Mouse (Mus musculus) right cerebral cortex, adult 2 months (tissue): ENCODE results near the gene Clstn2.

Experiments
- DNase-seq, 2 experiments: peaks; one replicate each; pipeline ENCODE4 v3.0.0; 2021 to 2022; ENCODE audit warnings: low spot score in 2 of 2

Clstn2 gene

DNA sequence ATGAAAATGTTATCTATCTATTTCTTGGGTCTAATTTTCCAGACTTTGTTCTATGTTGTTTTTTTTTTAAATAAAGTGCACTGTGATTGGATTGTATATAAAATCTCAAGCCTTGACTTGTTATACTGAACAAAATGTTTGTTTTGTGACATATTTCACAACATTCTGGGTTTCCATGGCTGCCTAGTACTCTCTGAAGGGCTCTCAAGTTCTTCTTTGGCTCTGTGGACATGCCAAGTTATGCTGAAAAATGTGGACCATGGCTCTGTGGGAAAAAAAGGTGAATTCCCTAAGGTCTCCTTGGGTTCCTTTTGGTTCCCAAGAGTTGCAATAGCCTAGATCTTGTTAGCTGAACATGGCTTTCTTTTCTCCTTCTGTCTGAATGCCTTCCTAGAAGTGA, 353.1 kb downstream of the Clstn2 start:
- DNase-seq: no peak

GRCm38 (mm10) chr9:97679106-97679505, 353.9 kb downstream of the Clstn2 start:
- peak; percentile 35 to 50 for DNase-seq

DNA sequence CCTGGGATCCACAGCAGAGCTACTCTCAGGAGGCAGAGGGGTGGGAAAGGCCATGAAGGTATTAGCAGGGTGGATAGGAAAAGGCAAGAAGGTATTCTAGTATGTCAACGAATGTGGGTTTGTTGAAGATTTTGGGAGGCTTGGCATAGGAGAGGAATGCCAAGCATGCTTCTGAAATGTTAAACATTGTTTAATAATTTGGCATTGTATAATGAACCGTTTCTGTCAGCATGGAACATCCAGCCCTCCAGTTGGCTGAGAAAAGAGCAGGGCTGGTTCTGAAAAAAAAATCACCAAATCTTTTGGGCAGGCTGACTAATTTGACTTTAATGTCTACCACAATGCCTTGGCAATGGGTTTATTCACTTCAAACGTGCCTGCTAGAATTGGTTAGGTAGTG, 355.9 kb downstream of the Clstn2 start:
- DNase-seq: no peak

DNA sequence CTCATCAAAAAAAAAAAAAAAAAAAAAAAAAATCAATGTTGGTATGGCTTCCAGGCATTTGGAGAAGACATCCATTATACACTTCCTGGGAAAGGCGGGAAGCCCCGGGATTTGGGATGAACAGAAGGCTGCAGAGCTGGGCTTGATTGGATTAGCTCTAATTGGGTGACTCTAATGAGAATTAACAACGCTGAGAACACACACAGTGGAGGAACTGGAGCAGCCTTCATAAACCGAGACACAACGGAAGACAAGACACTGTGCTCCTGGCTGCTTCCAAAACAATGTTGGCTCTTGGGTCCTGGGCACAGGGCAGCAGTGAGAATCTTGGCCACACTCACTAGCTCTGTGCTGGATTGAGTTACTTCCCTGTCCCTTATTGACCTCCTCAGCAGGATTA, 360.3 kb downstream of the Clstn2 start:
- DNase-seq: no peak

- DNase-seq: no peak
Observed at GRCm38 (mm10) chr9:97672224-97672623, 360.8 kb downstream of the Clstn2 start.

- DNase-seq: no peak
Observed at GRCm38 (mm10) chr9:97670666-97671065, 362.3 kb downstream of the Clstn2 start.

GRCm38 (mm10) chr9:97660989-97661388, 372.0 kb downstream of the Clstn2 start:
- no peak for DNase-seq

DNA sequence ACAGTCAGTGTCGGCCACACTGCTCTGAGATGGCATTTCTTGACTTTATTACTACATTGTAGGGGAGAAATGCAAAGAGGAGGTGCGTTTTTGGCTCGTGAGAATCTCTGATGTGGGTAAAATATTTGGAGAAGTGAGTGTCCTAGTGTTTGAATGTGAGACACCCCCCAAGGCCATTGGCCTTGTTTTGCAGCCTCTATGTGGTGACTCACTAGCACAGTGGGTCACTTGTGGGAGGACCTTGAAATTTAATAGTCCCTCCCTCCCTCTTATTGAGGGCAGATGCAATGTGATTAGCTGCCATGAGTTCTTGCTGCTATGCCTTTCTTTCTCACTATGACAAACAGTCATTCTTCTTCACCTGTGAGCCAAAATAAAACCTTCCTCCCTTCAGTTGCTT, 374.2 kb downstream of the Clstn2 start:
- no peak for DNase-seq

GRCm38 (mm10) chr9:97648409-97648808, 384.6 kb downstream of the Clstn2 start:
- no peak for DNase-seq

- DNase-seq: peak in 1 of 2 experiments; percentile 22
Observed at GRCm38 (mm10) chr9:97645746-97646145, 387.2 kb downstream of the Clstn2 start.

- no peak for DNase-seq
Observed at GRCm38 (mm10) chr9:97642396-97642795, 390.6 kb downstream of the Clstn2 start.

GRCm38 (mm10) chr9:97639967-97640549, 392.9 kb downstream of the Clstn2 start:
- DNase-seq: no peak

GRCm38 (mm10) chr9:97638683-97639354, 394.2 kb downstream of the Clstn2 start:
- no peak for DNase-seq

- no peak for DNase-seq
Observed at GRCm38 (mm10) chr9:97635351-97635750, 397.6 kb downstream of the Clstn2 start.

DNA sequence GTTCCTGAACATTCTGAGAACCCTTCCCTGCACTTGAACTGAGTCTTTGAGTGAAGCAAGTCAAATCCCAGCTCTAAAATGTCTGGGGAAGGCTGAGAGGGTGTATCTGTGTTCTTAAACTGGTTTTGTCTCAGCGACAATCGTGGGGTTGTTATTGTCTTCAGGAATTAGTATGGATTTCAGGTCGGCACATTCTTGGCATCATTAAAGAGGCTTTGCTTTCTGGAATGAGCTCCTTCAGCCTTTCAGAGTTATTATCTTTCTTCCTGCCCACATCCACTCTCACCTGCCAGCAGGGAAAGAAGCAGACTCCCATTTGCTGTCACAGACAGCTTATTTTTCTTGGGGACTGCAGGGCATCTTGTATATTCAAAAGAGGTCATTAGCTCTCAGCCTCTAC, 398.1 kb downstream of the Clstn2 start:
- no peak for DNase-seq

- no peak for DNase-seq
Observed at GRCm38 (mm10) chr9:97629180-97629579, 403.8 kb downstream of the Clstn2 start.

DNA sequence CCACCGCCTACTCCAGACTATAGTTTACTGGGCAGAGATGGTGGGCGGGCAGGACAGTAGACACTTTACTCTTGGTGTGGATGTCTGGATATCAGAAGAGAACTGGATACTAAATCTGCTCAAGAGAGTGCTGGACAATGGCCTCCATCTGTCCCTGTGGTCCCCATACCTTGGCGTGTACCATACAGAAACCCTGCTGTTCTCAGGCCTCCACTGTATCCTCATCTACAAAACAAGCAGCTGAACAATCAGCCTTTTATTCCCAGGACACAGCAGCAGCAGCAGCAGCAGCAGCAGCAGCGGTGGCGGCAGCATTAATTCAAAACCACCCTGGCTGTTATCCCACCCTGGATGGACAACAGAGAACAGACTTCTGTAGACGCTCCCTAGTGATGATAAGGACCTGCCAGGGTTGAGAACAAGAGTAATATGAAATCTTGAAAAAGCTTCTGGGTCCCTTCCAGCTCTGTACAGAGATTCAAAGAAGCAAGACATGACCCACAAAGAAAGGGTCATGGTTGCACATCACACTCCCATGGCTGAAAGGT, 404.5 kb downstream of the Clstn2 start:
- DNase-seq: no peak

- DNase-seq: no peak
Observed at GRCm38 (mm10) chr9:97627916-97628315, 405.1 kb downstream of the Clstn2 start.

- DNase-seq: no peak
Observed at GRCm38 (mm10) chr9:97610566-97610965, 422.4 kb downstream of the Clstn2 start.

GRCm38 (mm10) chr9:97603729-97604128, 429.3 kb downstream of the Clstn2 start:
- no peak for DNase-seq

DNA sequence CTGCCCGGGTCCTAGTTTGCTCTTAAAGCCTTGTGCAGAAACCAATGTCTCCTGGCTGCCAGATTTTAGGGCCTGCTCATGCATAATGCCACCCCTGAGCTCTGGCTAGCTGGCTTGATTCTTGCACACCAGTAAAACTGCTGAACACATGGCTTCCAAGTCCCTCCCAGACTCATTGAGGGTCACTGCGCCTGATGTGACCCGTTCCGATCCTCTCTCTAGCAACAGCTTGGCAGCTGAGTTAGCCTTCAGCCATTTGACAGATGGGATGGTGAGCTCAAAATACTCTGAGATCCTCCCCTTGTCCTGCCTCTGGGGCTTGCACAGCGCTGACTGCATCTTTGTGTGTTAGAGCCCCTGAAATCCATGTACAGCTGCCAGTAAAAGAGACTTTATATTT, 430.5 kb downstream of the Clstn2 start:
- DNase-seq: no peak

DNA sequence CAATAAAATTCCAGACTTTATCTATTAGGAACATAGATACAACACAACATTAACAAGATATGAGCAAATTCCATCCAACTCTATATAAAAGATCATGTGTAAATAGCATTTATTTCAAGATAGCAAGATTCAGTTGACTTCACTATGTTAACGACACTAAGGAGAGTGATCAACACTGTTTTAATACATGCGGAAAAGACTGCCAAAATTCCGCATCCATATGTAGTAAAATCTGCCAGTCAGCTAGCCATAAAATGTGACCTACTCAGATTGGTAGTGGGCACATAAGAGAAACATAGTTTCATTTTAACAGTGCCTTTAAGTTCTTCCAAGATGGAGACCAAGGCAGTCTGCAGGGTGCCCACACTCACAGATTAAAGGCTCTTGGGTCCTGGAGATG, 434.0 kb downstream of the Clstn2 start:
- no peak for DNase-seq

DNA sequence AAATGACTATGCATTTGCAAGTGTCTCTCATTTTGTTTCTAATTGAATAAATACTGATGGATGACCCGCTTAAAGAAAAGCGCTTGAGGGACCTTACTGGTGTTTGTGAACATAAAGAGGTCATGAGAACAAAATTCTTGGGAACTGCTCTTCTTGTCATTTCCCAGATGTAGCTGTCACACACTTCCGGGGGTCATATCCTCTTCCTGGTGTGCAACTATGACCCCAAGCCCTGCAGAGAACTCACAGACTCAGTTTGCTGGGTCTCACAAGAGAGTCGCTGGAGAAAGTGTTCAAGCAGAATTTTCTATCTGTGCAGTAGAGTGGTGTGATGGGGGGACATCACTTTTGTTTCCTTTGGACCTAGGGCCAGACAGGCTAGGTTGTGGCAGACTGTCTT, 442.3 kb downstream of the Clstn2 start:
- DNase-seq: no peak
